Mouse (Mus musculus) layer of hippocampus, adult 18-20 months (tissue): ENCODE data around the gene Fam83d. TPM values are rescaled to one million over a fixed set of nuclear protein-coding genes. Genes with fewer than 3 reads are reported as not detected.
"Not testable (repeated sequence)": the region's sequence is repeated elsewhere in the genome, so short reads cannot be mapped to it uniquely, and the experiment has no call there.

Experiments used
- DNase-seq, 2 experiments: peaks; one replicate each; pipeline ENCODE4 v3.0.0; 2022; ENCODE audit warnings: low spot score in 2 of 2
- long read RNA-seq: library from polyadenylated mRNA; stranded (forward); transcript quantifications from one replicate; pipeline ENCODE4 v2.0.0, GENCODE M21; 2021
- total RNA-seq, 2 experiments: library from RNA; stranded (reverse); gene quantifications; 2 replicates each; pipeline ENCODE4 v1.2.3; 2021

Fam83d gene
- total RNA-seq, result 1 to 10 TPM; 4.6 to 4.7 TPM
- long read RNA-seq, transcript Fam83d-201 (4 exons, 2,266 nt), result major isoform, 10 of 11 reads
- long read RNA-seq, partial matches to known transcripts, result 0 of 11 reads
- long read RNA-seq, other reads (novel, unspliced or antisense), result 1 of 11 reads

DNA sequence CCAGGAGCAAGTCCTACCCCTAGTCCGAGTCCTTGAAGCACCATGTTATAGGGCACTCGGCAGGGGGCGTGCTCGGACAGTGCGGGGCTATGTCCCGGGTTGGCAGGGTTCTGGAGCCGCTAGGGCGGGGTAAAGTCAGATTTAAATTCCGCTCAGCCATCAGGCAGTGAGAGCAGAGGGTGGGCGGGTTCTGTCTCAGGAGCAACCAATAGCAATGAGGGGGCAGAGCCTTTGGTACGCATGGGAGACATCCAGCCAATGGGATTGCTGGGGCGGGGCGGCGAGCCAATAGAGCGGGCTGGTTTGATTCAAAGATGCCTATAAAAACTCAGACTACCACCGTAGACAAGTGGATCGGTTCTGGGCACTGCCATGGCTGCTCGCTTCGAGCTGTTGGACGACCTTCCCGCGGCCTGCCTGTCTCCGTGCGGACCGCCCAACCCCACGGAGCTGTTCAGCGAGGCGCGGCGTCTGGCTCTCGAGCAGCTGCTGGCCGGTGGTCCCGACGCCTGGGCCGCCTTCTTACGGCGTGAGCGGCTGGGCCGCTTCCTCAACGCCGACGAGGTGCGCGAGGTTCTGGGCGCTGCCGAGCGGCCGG, at the start of gene Fam83d:
TSS of gene Fam83d (plus strand) at position 352 of the 598 bp plus-strand sequence.
- peak; percentile 90 to 98 for DNase-seq

DNA sequence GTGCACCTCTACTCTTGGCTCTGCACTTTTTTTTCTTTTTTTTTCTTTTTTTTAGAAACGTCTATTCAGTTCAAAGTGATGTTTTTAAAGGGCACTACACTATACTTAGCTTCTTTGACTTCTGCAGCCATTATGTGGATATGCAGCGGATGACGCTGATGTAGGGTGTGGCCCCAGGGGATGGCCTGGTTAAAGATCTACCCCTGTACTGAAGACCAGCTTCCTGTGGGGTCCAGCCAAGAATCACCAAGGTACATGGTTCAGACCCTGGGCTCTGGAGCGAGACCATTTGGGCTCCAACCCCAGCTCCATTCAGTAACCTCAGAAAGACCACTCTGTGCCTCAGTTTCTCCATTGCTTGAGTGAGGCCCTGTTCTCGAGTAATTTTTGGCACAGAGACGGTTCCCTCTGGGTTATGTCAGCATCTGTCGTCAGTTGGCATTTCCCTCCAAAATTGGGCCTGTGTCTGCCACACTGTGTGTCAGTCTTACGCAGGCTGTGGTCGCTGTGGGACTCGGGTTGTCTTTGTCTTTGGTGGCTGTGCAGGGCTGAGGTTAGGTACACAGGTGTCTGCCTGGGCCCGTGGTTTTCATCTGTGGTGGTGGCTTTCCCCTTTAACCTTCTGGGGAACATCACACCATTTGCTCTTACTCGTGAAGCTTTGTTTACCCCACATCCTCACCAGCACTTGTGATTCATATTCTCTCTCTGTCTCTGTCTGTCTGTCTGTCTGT, 48.9 kb upstream of the Fam83d start:
- DNase-seq, result no peak

DNA sequence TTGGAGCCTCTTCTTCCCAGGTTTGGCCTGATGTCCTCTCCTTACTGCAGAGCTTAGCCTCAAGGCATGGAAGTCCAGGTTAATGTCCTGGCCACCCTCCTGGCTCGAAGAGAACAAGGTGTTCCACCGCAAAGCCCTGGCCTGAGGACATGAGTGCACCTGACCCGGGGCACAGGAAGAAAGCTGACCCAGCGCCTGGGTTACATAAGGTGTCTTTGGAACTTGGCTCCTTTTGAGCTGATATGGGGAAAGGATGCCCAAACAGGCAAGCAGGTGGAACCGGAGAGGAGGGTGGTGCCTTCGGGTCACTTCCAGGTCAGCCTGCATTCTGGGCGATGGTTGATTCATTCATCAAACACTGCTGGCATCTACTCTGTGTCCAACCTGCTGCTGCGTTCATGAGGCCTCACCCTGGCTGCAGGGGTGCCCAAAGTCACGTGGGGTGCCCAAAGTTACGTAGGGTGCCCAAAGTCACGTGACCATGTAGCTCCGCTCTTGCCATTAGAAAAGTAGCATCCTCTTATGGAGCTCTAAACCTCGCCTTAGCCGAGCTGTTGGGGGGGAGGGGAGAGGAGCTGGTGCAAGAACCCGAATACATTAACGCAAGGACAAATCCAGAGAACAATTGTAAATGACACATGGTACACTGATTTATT, 47.0 kb upstream of the Fam83d start:
- no peak for DNase-seq

DNA sequence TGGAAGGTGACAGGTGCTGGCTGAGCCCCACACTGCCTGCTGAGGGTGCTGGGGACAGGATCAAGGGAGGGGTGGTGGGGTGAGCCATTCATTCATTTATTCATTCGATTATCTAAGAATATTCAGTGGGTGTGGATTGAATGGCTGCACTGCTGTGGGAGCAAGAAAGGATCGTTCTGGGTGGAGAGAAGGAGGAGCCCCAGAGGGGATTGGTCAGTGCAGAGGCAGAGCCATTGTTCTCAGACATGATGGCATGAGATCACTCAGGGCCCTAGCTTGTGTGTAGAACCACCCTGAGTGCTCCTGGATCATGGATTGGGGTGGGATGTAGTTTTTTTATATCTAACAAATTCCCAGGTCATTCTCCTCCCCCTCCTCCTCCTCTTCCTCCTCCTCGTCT, 46.4 kb upstream of the Fam83d start:
- DNase-seq, result no peak

DNA sequence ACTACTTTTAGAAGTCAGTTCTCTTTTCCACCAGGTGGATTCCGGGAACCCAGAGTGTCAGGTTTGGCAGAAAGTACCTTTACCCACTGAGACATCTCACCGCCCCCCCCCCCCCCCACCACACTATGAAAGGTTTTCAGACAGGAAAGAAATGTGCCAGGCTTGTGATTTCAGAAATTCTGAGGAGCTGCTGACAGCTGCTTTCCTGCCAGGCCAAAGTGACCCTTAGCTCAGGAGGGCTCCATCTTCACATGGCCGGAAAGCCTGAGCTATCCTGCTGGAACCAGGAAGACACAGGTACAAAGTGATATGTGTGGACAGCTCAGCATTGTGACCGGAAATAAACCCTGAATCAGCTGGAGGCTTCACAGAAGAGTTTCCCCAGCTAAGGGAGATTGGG, 45.8 kb upstream of the Fam83d start:
- no peak for DNase-seq

DNA sequence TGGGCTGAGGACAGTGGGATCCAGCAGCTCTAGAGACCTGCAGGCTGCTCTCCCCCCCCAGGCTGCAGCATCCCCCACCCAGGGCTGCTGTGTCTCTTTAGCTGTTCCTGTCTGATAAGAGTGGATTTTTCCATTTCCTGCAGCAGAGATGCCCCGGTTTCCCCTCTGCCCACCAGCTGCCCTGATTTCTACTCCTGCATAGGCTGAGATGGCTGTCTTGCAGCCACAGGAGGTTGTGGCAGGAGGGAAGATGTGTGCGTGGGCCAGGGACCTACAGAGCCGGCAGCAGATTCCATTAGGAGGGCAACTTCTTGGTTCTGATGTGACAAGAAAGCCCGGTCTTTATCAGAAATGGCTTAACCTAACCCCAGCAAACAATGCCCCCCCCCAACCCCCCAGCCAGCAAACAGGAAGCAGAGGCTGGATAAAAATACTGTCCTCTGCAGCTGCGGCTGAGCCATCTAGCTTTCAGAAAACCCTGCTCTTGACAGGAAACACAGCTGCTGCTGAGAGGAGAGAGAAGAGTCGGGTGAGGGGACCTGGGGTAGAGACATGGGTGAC, 44.8 kb upstream of the Fam83d start:
- DNase-seq, result no peak

DNA sequence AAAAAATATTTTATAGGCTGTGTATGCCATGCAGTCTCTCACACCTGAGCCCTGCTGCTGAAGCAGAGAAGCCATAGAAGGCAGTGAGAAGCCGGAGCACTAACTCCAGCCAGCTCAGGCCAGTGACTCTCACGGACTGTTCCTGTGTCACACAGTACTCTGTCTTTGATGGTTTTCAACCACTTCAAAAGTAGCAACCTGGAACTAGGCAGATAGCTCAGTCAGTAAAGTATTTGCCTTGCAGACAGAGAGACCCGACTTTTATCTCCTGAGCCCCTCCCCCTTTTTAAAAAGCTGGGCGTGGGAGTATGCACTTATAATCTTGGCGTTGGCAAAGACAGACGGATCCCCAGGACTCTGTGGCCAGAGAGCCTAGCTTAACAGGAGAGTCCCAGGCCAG, 44.1 kb upstream of the Fam83d start:
- no peak for DNase-seq

DNA sequence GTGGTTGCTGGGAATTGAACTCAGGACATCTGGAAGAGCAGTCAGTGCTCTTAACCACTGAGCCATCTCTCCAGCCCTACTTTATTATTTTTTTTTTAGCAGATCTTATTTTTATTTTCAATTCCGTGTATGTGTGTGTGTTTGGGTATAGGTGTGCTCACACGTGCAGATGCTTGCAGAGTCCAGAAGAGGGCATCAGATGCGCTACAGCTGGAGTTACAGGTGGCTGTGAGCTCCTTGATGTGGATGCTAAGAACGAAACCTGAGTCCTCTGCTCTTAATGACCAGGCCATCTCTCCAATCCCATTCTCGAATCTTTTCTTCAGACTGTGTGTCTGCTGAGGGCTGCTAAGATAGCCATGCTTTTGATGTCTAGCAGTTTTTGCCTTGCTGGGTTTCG, 41.6 kb upstream of the Fam83d start:
- DNase-seq, result no peak

DNA sequence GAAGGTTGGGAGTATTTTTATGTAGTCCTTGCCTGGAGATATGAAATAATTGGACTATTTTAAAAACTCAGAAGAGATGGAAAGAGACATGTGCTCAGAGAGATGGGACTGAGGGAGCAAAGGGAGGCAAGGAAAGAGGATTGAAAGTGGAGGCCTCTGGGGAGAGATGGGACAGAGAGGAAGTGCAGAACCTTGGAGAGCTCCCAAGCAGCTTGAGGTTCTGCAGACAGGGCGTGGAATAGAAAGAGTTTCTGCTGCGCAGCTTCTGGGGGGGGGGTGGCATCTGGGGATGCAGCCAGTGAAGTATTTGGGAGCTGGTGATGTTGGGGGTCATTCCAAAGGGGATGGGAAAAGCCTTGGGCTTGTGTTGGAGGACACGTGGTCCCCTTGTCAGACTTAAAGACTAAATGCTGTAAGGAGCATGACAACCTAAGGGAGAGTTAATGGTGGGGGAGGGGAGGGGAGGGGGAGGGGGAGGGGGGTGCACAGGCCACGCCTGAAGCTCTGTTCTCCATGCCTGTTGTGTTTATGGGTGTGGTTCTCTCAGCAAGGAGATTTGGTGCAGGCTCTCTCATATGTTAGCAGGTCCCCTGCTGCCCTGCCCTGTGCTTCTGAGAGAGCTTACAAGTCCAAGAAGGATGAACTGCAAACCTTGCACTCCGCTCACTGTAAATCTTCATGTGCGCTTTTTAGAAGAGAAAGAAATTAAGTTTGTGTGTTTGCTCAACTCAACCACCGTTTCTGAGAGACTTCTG, 39.7 kb upstream of the Fam83d start:
- no peak for DNase-seq

DNA sequence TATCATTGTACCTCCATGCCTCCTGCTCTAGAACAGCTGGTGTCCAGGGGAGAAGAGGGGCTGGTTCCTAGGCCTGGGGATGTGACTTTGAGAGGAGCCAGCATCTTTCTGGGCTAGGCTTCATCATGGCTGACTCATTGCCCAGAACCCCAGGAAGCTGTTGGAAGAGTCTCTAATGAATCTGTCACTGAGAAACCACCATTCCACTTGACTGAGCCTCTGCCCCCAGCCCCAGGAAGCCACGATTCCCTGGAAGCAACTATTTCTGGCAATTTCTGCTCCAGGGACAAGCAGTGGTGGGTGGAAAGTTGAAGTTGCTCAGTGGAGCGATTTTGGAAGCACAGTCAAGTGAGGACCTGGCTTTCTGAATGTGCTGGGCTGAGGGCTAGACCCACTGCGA, 37.0 kb upstream of the Fam83d start:
- no peak for DNase-seq

DNA sequence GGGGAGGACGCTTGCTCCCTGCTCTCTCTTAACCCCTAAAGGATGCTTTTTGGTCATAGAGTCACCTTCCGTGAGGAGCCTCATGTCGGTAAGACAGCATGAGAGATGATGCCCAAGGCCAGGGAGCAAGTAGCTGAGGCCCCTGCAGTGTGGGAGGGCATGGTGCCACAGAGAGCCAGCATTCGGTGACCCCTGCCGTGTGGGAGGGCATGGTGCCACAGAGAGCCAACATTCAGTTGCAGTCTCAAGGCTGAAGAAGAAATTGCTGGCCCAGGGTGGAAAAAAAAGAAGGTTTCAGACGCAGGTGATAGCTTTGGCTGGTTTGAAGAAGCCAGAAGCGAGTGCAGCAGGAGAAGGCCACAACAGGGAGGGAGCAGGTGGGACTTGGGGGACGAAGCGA, 35.4 kb upstream of the Fam83d start:
- DNase-seq, result no peak

DNA sequence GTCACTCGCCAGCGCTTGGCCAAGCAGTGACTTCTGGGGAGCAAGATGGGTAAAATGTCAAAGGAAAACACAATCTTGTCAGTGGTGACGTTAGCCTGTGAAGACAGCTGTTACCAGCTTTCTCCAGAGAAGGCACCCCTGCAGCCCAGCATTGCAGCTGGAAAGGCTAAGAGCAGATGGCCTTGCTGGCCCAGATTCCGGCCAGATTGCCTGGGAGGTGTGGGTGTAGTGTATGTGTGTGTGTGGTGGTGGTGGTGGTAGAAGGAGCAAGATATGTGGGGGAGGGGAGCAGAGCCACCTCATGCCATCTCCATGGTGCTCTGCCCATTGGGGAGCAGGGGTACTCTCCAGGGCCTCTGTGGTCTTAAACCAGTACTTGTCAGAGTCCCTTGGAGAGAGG, 34.8 kb upstream of the Fam83d start:
- DNase-seq, result no peak

DNA sequence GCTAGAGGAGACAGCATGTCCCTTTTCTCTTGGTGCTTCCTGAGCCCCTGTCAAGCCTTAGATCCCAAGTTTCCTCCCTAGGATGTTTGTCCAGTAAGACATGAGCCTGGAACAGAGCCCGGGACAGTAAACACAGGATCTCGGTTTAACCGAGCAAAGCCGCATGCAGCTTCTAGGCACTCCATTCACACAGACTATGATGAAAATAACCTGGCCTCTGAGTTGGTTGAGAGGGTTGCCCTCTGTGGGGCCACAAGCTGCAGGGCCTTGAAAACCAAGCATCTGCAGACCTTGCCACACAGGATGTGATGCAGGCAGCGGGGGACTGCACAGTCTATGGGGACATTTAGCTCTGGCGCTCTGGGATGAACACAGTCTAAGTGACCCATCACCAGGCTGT, 34.0 kb upstream of the Fam83d start:
- no peak for DNase-seq

DNA sequence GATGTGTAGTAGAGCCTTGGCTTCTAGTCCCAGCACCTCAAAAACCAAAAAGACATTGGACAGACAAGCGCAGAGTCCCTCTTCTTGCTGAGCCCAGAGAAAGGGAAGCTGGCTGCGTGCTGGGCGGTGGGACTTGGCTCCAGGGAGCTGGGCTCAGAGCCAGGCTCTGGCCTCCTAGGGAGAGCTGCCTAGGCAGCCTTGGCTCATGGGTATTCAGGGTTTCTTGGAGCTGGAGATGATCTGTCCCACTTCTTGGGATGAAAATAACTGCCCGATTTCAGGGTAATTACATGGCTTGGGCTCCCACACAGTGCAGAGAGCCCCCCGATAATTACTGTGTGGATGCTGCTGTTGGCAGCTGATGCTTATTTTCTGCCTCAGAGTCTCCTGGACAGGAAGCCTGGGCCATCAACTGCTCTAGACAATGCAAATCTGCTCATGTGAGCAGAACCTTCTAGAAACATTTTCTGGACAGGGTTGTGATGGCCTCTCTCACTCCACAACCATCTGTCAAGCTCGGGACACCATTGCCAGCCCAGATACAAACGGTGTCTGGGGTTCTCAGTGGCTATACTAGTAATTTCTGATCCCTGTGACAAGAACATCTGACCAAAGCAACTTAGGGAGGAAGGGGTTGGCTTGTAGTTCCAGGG, 33.3 kb upstream of the Fam83d start:
- DNase-seq, result peak; percentile 47 to 59

DNA sequence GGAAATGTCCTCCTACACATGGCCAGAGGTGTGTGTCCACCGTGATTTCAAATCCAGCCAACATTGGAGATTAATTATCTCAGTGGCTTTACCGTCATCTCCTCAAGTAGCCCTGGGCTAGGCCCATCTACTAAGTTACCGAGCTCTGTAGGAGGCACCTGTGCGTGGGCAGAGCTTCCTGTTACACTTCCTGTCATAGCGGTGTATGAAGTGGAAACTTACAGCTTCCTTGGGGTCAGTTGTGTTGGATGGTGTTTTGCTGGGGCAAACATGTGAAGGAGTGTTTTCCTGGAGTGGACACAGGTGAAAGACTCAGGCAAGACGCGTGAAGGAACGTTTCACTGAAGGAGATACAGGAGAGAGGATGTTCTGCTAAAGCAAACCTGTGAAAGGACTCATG, 32.6 kb upstream of the Fam83d start:
- DNase-seq, result no peak

DNA sequence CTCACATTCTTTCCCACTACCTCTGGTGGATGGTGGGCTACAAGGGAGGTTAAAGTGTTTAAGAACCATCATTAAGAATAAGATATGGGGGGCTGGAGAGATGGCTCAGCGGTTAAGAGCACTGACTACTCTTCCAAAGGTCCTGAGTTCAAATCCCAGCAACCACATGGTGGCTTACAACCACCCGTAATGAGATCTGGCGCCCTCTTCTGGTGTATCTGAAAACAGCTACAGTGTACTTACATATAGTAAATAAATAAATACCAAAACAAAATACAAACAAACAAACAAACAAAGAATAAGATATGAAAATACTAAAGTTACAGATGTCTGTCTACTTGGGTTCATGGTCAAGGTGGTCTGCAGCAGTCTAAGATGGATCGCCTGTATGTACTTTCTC, 31.6 kb upstream of the Fam83d start:
- not testable (repeated sequence) for DNase-seq

DNA sequence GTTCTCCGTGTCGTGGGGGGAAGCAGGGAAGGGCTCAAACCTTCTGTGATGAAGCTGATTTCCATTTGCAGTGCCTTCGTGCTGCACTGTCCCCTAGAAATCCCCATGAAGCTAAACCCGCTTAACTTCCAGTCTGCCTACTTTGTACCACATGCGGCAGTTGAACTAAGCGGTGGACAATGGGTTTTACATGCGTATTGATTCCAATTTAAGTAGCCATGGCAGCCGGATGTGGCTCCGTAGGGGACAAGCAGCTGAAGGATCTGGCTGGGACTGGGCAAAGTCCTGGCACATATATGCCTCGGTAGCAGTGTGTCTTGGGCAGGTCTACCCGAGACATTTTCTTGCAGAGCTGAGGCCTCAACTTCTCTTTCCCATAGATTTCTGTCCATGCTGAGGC, 29.3 kb upstream of the Fam83d start:
- DNase-seq, result no peak

DNA sequence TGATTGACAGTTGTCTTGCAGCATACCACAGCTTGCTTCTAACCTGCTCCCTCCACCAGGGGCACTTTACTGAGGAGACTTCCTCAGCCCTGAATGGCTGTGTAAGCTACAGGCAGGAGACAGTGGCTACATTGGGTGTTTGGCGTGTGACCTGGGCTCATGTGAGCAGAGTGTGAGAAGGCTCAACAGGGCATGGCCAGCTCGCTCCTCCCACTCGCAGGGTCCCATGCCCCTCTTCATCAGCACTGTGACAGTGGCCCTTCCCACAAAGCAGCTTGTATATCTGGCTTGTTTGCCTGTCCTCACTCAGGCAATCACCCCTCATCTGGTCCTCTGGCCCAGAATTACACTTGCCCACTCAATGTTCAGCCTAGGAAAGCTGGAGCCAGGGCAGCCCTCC, 28.8 kb upstream of the Fam83d start:
- no peak for DNase-seq

DNA sequence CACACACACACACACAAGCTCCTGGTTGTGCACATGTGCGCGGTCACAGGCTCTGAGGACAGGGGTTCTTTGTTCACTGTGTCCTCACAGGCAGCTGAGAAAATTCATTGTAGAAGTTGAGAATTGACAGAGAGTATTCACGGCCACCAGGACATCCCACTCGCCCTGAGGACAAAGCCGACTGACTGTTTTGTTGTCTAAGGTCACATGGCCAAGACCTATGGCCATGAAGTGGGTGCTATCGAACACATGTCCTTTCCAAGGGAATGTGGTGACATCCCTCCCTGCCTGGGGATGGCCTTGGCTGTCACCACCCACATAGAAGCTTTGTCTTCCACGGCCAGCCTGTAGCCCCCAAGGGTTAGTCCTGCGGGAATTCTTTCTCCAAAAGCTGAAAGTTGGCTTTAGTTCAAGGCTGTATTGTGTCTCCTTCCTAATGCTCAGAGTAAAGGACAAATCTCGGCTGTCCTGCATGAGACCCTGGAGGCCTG, 26.8 kb upstream of the Fam83d start:
- peak; percentile 46 to 63 for DNase-seq

DNA sequence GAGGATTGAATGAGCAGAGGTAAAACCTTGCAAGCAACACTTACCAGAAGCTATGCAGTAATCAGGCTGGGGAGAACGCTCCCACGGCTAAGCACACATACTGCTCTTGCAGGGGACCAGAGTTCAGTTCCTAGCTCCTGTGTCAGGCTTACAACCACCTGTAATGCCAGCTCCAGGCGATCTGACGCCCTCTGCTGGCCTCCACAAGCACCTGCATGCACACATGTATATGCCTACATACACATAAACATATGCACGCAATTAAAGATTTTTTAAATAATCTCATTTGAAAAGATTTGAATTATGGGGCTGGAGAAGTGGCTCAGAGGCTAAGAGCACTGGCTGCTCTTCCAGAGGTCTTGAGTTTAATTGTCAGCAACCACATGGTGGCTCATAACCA, 25.5 kb upstream of the Fam83d start:
- no peak for DNase-seq
